Mouse (Mus musculus) spleen, postnatal 36 days (tissue): Measurements from ENCODE around the gene Pitpnc1.

Source experiments
- DNase-seq, 2 experiments: peaks; one replicate each; pipeline ENCODE4 v3.0.0; 2022; ENCODE audit warnings: low spot score in 2 of 2, mixed read lengths in 1 of 2

The Pitpnc1 gene

GRCm38 (mm10) chr11:107373569-107373968 lies 96.9 kb downstream of the Pitpnc1 start:
- DNase-seq, result no peak

GRCm38 (mm10) chr11:107373154-107373553 lies 97.3 kb downstream of the Pitpnc1 start:
- DNase-seq, result no peak

GRCm38 (mm10) chr11:107372688-107373087 lies 97.8 kb downstream of the Pitpnc1 start:
- no peak for DNase-seq

- no peak for DNase-seq
Measured at GRCm38 (mm10) chr11:107370476-107370875, 100.0 kb downstream of the Pitpnc1 start.

GRCm38 (mm10) chr11:107369661-107370060 lies 100.8 kb downstream of the Pitpnc1 start:
- no peak for DNase-seq

- DNase-seq, result no peak
Measured at GRCm38 (mm10) chr11:107365938-107366712, 104.4 kb downstream of the Pitpnc1 start.

- DNase-seq, result no peak
Measured at GRCm38 (mm10) chr11:107358695-107359094, 111.8 kb downstream of the Pitpnc1 start.

- DNase-seq, result no peak
Measured at GRCm38 (mm10) chr11:107356224-107356623, 114.3 kb downstream of the Pitpnc1 start.

- no peak for DNase-seq
Measured at GRCm38 (mm10) chr11:107355526-107355925, 115.0 kb downstream of the Pitpnc1 start.

GRCm38 (mm10) chr11:107354499-107355143 lies 115.9 kb downstream of the Pitpnc1 start:
- DNase-seq, result no peak

GRCm38 (mm10) chr11:107352596-107352995 lies 117.9 kb downstream of the Pitpnc1 start:
- DNase-seq, result no peak

GRCm38 (mm10) chr11:107349756-107350155 lies 120.7 kb downstream of the Pitpnc1 start:
- DNase-seq, result no peak

GRCm38 (mm10) chr11:107343031-107343430 lies 127.5 kb downstream of the Pitpnc1 start:
- no peak for DNase-seq

GRCm38 (mm10) chr11:107342432-107342831 lies 128.1 kb downstream of the Pitpnc1 start:
- peak; percentile 32 to 56 for DNase-seq

- no peak for DNase-seq
Measured at GRCm38 (mm10) chr11:107341293-107341692, 129.2 kb downstream of the Pitpnc1 start.

GRCm38 (mm10) chr11:107340793-107341192 lies 129.7 kb downstream of the Pitpnc1 start:
- DNase-seq, result no peak

GRCm38 (mm10) chr11:107339224-107339805 lies 131.2 kb downstream of the Pitpnc1 start:
- DNase-seq, result peak; percentile 27 to 47

GRCm38 (mm10) chr11:107337391-107338148 lies 132.9 kb downstream of the Pitpnc1 start:
- no peak for DNase-seq

GRCm38 (mm10) chr11:107335756-107336155 lies 134.7 kb downstream of the Pitpnc1 start:
- no peak for DNase-seq

GRCm38 (mm10) chr11:107334849-107335484 lies 135.5 kb downstream of the Pitpnc1 start:
- DNase-seq, result no peak

- DNase-seq, result no peak
Measured at GRCm38 (mm10) chr11:107332905-107333304, 137.6 kb downstream of the Pitpnc1 start.

GRCm38 (mm10) chr11:107332332-107332731 lies 138.2 kb downstream of the Pitpnc1 start:
- DNase-seq, result no peak
